Mouse (Mus musculus) kidney, postnatal 0 days (tissue): ENCODE data around the gene Tspoap1. TPM values are rescaled to one million over a fixed set of nuclear protein-coding genes. Genes with fewer than 3 reads are reported as not detected.

ENCODE experiments used
- ATAC-seq: fragments of 200-750 bp; cut with Nextera tagmentation; replicated peaks from 2 replicates; pipeline ENCODE4 v1.8.0; 2017; ENCODE audit warnings: low read depth, moderate number of reproducible peaks, moderate TSS enrichment, moderate library complexity; ENCODE audit not compliant: low FRiP score
- DNase-seq: peaks from one replicate; pipeline ENCODE4 v3.0.0-alpha.2; 2016; ENCODE audit warnings: low spot score
- H3K27ac ChIP-seq: fragments of 300-500 bp; sonication (generic); 2 replicates; pipeline ENCODE4 v1.5.1; 2014; ENCODE audit warnings: mild to moderate bottlenecking
- H3K27me3 ChIP-seq: fragments of 300-500 bp; sonication (generic); 2 replicates; pipeline ENCODE4 v1.6.1; 2014; ENCODE audit warnings: low read length, mixed read lengths; ENCODE audit not compliant: insufficient read depth
- H3K36me3 ChIP-seq: fragments of 300-500 bp; sonication (generic); 2 replicates; pipeline ENCODE4 v1.6.1; 2014; ENCODE audit warnings: low read length, mixed read lengths; ENCODE audit not compliant: insufficient read depth
- H3K4me1 ChIP-seq: fragments of 300-500 bp; sonication (generic); replicated peaks from 2 replicates; pipeline ENCODE4 v1.6.1; 2014; ENCODE audit warnings: antibody characterized with exemption, low read length, mixed read lengths; ENCODE audit not compliant: insufficient read depth
- H3K4me2 ChIP-seq: fragments of 300-500 bp; sonication (generic); 2 replicates; pipeline ENCODE4 v1.6.1; 2014; ENCODE audit warnings: mild to moderate bottlenecking, low read length, moderate library complexity, mixed read lengths
- H3K4me3 ChIP-seq: fragments of 300-500 bp; sonication (generic); replicated peaks from 2 replicates; pipeline ENCODE4 v1.5.1; 2014; ENCODE audit warnings: low read depth, low read length
- H3K9ac ChIP-seq: fragments of 300-500 bp; sonication (generic); 2 replicates; pipeline ENCODE4 v1.6.1; 2014; ENCODE audit warnings: low read depth, low read length
- H3K9me3 ChIP-seq: fragments of 300-500 bp; sonication (generic); replicated peaks from 2 replicates; pipeline ENCODE4 v1.6.1; 2016; ENCODE audit warnings: low read length, inconsistent platforms, mixed read lengths
- CTCF ChIP-seq: IDR thresholded peaks from 2 replicates; pipeline ENCODE4 v1.5.1; 2016; ENCODE audit warnings: antibody characterized with exemption, low read depth, mild to moderate bottlenecking, moderate library complexity
- WGBS: fragments of 180-500 bp; shearing (Covaris S2); extraction: QIAGEN DNeasy Blood & Tissue Kit; methylation state at CpG from one replicate; pipeline ENCODE4 v1.1.7; 2014; 5-methylcytosine and 5-hydroxymethylcytosine counted together
- polyA plus RNA-seq: library from polyadenylated mRNA; unstranded; fragments of >200 nt; fragmentation: Nextera tagmentation; extraction: Ambion mirVana; gene quantifications from 2 replicates; pipeline ENCODE4 v1.2.1, GENCODE M21; 2015

The Tspoap1 gene
- polyA plus RNA-seq, 1 experiment from 2014 or later, result 1.9 TPM

- Histone ChIP-seq H3K9ac (no peak overlapping the region), H3K4me3 (no peak overlapping the region), H3K4me1 (no peaks in the 10 kb centered on the region), H3K9me3 (no peaks in the 10 kb centered on the region), H3K27me3 (no peaks in the 10 kb centered on the region), H3K36me3 (no peaks in the 10 kb centered on the region), H3K27ac (no peak overlapping the region), H3K4me2 (no peak overlapping the region)
- TF ChIP-seq CTCF, result no peak
- ATAC-seq (no peak), DNase-seq (no peak)
- WGBS, result 93% methylated on average over 6 of the region's 6 CpGs
Observed at GRCm38 (mm10) chr11:87790088-87790487, 29.7 kb downstream of the Tspoap1 start.

DNA sequence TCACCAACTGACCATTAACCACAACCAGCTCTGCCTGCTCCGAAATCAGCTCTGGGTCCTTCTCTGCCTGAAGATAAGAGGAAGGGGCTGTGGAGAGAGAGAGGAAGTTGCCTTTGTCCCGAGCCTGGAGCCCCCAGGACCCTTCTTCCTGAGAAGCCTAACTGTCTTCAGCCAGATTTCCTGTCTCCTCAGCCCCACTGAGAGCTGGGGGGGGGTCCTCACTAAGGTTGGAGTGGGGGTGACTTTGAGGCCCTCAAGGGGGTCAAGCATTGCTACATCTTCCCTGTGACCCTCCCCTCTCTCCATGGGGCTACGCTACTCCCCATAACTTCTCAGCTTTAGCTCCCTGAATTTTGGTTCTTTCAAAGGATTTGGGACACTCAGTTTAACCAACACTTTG is 33.1 kb downstream of the Tspoap1 start, which contains the start of gene Mpo:
Gene Mpo, plus strand, starts transcription at position 122 of the 400 bp plus-strand sequence.
- Histone ChIP-seq H3K27ac (no peak within 1 kb of the TSS), H3K36me3 (no peaks in the 10 kb centered on the region), H3K9ac (no peak within 1 kb of the TSS), H3K9me3 (no peaks in the 10 kb centered on the region), H3K4me2 (no peak within 1 kb of the TSS), H3K27me3 (no peaks in the 10 kb centered on the region), H3K4me3 (no peak within 1 kb of the TSS), H3K4me1 (no peaks in the 10 kb centered on the region)
- no peak for TF ChIP-seq CTCF
- whole genome bisulfite sequencing, result 63% methylated on average over 3 of the region's 3 CpGs
- ATAC-seq (no peak), DNase-seq (no peak)

GRCm38 (mm10) chr11:87801711-87802275 is 41.5 kb downstream of the Tspoap1 start:
- no peaks in the 10 kb centered on the region for H3K9me3 ChIP-seq
- TF ChIP-seq CTCF, result no peak
- H3K4me3 ChIP-seq, result no peak overlapping the region
- no peaks in the 10 kb centered on the region for H3K27me3 ChIP-seq
- no peaks in the 10 kb centered on the region for H3K4me1 ChIP-seq
- no peak overlapping the region for H3K27ac ChIP-seq
- ATAC-seq (no peak), DNase-seq (no peak)
- no peaks in the 10 kb centered on the region for H3K36me3 ChIP-seq
- H3K4me2 ChIP-seq, result no peak overlapping the region
- 81% methylated on average over 22 of the region's 22 CpGs for WGBS
- no peak overlapping the region for H3K9ac ChIP-seq

DNA sequence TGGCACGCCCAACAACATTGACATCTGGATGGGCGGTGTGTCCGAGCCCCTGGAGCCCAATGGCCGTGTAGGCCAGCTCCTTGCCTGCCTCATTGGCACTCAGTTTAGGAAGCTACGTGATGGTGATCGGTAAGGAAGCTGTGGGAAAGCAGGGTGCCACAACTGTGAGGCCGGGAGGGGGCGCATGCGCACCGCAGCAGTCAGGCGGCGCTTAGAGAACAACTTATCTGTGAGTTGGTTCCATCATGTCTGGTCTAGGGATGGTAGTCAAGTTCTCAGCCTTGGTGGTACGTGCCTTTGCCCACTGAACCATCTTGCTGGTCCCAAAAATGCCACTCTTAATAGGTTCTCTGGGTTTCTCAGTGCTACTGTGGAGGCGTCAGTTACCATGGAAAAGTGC is 42.3 kb downstream of the Tspoap1 start:
- no peak overlapping the region for H3K9ac ChIP-seq
- H3K27ac ChIP-seq, result no peak overlapping the region
- H3K4me1 ChIP-seq, result no peaks in the 10 kb centered on the region
- no peaks in the 10 kb centered on the region for H3K27me3 ChIP-seq
- TF ChIP-seq CTCF, result peak; percentile 73
- no peak overlapping the region for H3K4me3 ChIP-seq
- no peak overlapping the region for H3K4me2 ChIP-seq
- no peaks in the 10 kb centered on the region for H3K36me3 ChIP-seq
- peak; percentile 53 for DNase-seq
- 47% methylated on average over 14 of the region's 14 CpGs for WGBS
- ATAC-seq, result no peak
- no peaks in the 10 kb centered on the region for H3K9me3 ChIP-seq

- DNase-seq (no peak), ATAC-seq (no peak)
- peak; percentile 58 for TF ChIP-seq CTCF
- Histone ChIP-seq H3K4me2 (no peak overlapping the region), H3K4me3 (no peak overlapping the region), H3K27ac (no peak overlapping the region), H3K36me3 (no peaks in the 10 kb centered on the region), H3K4me1 (no peaks in the 10 kb centered on the region), H3K9me3 (no peaks in the 10 kb centered on the region), H3K9ac (no peak overlapping the region), H3K27me3 (no peaks in the 10 kb centered on the region)
- 82% methylated on average over 1 of the region's 1 CpGs for WGBS
Observed at GRCm38 (mm10) chr11:87805448-87805847, 45.1 kb downstream of the Tspoap1 start.

GRCm38 (mm10) chr11:87807433-87807832 is 47.1 kb downstream of the Tspoap1 start:
- DNase-seq, result no peak
- no peak overlapping the region for H3K4me2 ChIP-seq
- 77% methylated on average over 6 of the region's 6 CpGs for WGBS
- H3K27me3 ChIP-seq, result no peaks in the 10 kb centered on the region
- H3K36me3 ChIP-seq, result no peaks in the 10 kb centered on the region
- H3K27ac ChIP-seq, result no peak overlapping the region
- no peaks in the 10 kb centered on the region for H3K9me3 ChIP-seq
- no peaks in the 10 kb centered on the region for H3K4me1 ChIP-seq
- no peak for ATAC-seq
- H3K9ac ChIP-seq, result no peak overlapping the region
- H3K4me3 ChIP-seq, result no peak overlapping the region
- no peak for TF ChIP-seq CTCF

DNA sequence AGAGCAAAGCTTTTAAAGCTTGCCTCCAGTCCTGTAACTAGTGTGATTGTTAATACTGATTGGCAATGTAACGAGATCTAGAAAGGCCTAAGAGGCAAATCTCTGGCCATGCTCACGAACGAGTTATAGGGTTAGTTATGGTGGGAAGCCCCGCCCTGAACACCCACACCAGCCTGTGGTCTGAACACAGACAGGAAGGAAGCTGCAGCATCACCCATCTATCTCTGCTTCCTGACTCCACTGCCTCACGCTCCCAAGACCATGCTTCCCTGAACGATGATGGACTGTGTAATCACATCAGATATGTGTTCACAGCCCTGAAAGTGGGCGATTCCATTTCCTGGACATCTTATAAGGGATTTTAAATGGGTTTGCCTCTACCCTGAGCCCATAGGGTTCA is 47.9 kb downstream of the Tspoap1 start:
- DNase-seq, result no peak
- H3K4me1 ChIP-seq, result no peaks in the 10 kb centered on the region
- WGBS, result 65% methylated on average over 7 of the region's 7 CpGs
- H3K27ac ChIP-seq, result no peak overlapping the region
- H3K9ac ChIP-seq, result no peak overlapping the region
- H3K27me3 ChIP-seq, result no peaks in the 10 kb centered on the region
- no peak for TF ChIP-seq CTCF
- H3K4me3 ChIP-seq, result no peak overlapping the region
- no peak overlapping the region for H3K4me2 ChIP-seq
- H3K36me3 ChIP-seq, result no peaks in the 10 kb centered on the region
- no peaks in the 10 kb centered on the region for H3K9me3 ChIP-seq
- ATAC-seq, result no peak
